In genomic region chr19:7111309-7111708, GRCm38 (mm10) we compare ENCODE assay signal across 29 mouse cellular contexts. TPM values are rescaled to one million over a fixed set of nuclear protein-coding genes. Genes with fewer than 3 reads are reported as not detected.
DNase-seq lines count a peak whose midpoint lies in the region; ATAC-seq and TF ChIP-seq lines count a peak whose summit lies in the region.
"Had no signal": no experiment of that assay in that cellular context is flagged by ENCODE, and none has a peak within 500 bp of the region (broad histone marks: within the 10 kb centered on the region; RNA-seq: fewer than 3 reads in every experiment).

No protein-coding gene starts in this region.

- no peak overlapping the region for H3K9ac ChIP-seq in kidney, embryonic 16.5 days (replicated peaks; ENCODE audit: low read length)
- no peak overlapping the region for H3K9ac ChIP-seq in stomach, embryonic 15.5 days
- H3K9ac ChIP-seq: forebrain, embryonic 13.5 days; intestine, embryonic 15.5 days; liver, embryonic 12.5 days; liver, postnatal 0 days; midbrain, embryonic 15.5 days had no signal

- no peak for DNase-seq in gastrocnemius, adult 2 months
- DNase-seq in gastrocnemius, postnatal 14 days, result no peak
- no peak for DNase-seq in kidney, postnatal 25 days
- DNase-seq in embryonic facial prominence, embryonic 10.5 days (ENCODE audit: low spot score), result no peak
- DNase-seq in adrenal gland, postnatal 10 days, result no peak
- DNase-seq: adrenal gland, postnatal 14 days; cerebellum, adult 11 months; cerebellum, adult 9-10 months; cerebellum, postnatal 36 days; embryo, embryonic 11 days; heart, adult 11 months; heart, postnatal 14 days; kidney, adult 2 months; kidney, postnatal 10 days; liver, postnatal 0 days; right cerebral cortex, postnatal 25 days; thymus, adult 18-20 months; thymus, postnatal 25 days had no signal

- H3K4me1 ChIP-seq in kidney, embryonic 16.5 days (ENCODE audit: insufficient read depth, low read length), result peaks cover 53% of the 10 kb centered on the region
- peaks cover 70% of the 10 kb centered on the region for H3K4me1 ChIP-seq in embryonic facial prominence, embryonic 10.5 days
- peaks cover 20% of the 10 kb centered on the region for H3K4me1 ChIP-seq in stomach, embryonic 15.5 days

- H3K4me3 ChIP-seq in gastrocnemius, adult 2 months, result no peak overlapping the region
- no peak overlapping the region for H3K4me3 ChIP-seq in kidney, embryonic 16.5 days (ENCODE audit: low read length)
- H3K4me3 ChIP-seq in embryonic facial prominence, embryonic 10.5 days, result no peak overlapping the region
- no peak overlapping the region for H3K4me3 ChIP-seq in stomach, embryonic 15.5 days (replicated peaks)
- H3K4me3 ChIP-seq: erythroblast, embryonic 14.5 days; forebrain, embryonic 13.5 days; intestine, embryonic 15.5 days; liver, embryonic 12.5 days; megakaryocyte, embryonic 14.5 days; midbrain, embryonic 15.5 days had no signal

- peaks cover 19% of the 10 kb centered on the region for H3K27me3 ChIP-seq in kidney, embryonic 16.5 days (ENCODE audit: insufficient read depth, low read length)
- peaks cover 76% of the 10 kb centered on the region for H3K27me3 ChIP-seq in embryonic facial prominence, embryonic 10.5 days (replicated peaks; ENCODE audit: low read depth, poor library complexity, severe bottlenecking)
- H3K27me3 ChIP-seq in stomach, embryonic 15.5 days (replicated peaks), result no peaks in the 10 kb centered on the region
- H3K27me3 ChIP-seq: forebrain, embryonic 13.5 days; midbrain, embryonic 15.5 days; Patski had no signal

- no peak for TF ChIP-seq CTCF in gastrocnemius, adult 2 months (IDR thresholded peaks at IDR 0.05)

- no peaks in the 10 kb centered on the region for H3K36me3 ChIP-seq in kidney, embryonic 16.5 days (ENCODE audit: insufficient read depth, low read length)
- no peaks in the 10 kb centered on the region for H3K36me3 ChIP-seq in embryonic facial prominence, embryonic 10.5 days (replicated peaks)
- no peaks in the 10 kb centered on the region for H3K36me3 ChIP-seq in stomach, embryonic 15.5 days
- H3K36me3 ChIP-seq: intestine, embryonic 15.5 days; liver, embryonic 12.5 days; midbrain, embryonic 15.5 days had no signal

- WGBS in kidney, embryonic 16.5 days, result 61% methylated on average over 6 of the region's 6 CpGs
- WGBS in embryonic facial prominence, embryonic 10.5 days, result 91% methylated on average over 6 of the region's 6 CpGs
- WGBS in stomach, embryonic 15.5 days, result 88% methylated on average over 6 of the region's 6 CpGs

- intact Hi-C loops in gastrocnemius, adult 2 months (cut with DNase I), result loop anchor here (5.0 kb wide), 1 partner anchor 71 kb away; no protein-coding TSS in a partner anchor
- intact Hi-C loops in gastrocnemius, postnatal 14 days (cut with DNase I; ENCODE audit: low total_unique reads), result no loop called here

- no peak for ATAC-seq in kidney, embryonic 16.5 days (ENCODE audit: low FRiP score, low TSS enrichment)
- ATAC-seq in stomach, embryonic 15.5 days (ENCODE audit: insufficient read depth, low FRiP score, low read depth), result 0 out of 2 replicates have a peak, but pooled peaks have one; percentile 3
- ATAC-seq: forebrain, embryonic 13.5 days; hindbrain, postnatal 0 days; liver, embryonic 12.5 days; liver, postnatal 0 days; midbrain, embryonic 15.5 days; Patski had no signal

- H3K4me2 ChIP-seq in kidney, embryonic 16.5 days (replicated peaks; ENCODE audit: low read depth, low read length), result no peak overlapping the region
- H3K4me2 ChIP-seq in stomach, embryonic 15.5 days, result no peak overlapping the region
- H3K4me2 ChIP-seq: forebrain, embryonic 13.5 days; intestine, embryonic 15.5 days; liver, embryonic 12.5 days; midbrain, embryonic 15.5 days had no signal

- no peaks in the 10 kb centered on the region for H3K9me3 ChIP-seq in kidney, embryonic 16.5 days (ENCODE audit: low read length)
- H3K9me3 ChIP-seq in embryonic facial prominence, embryonic 10.5 days, result no peaks in the 10 kb centered on the region
- H3K9me3 ChIP-seq in stomach, embryonic 15.5 days, result no peaks in the 10 kb centered on the region
- H3K9me3 ChIP-seq: forebrain, embryonic 13.5 days; intestine, embryonic 15.5 days; liver, embryonic 12.5 days; megakaryocyte, embryonic 14.5 days; midbrain, embryonic 15.5 days had no signal

- H3K27ac ChIP-seq in gastrocnemius, adult 2 months, result peak overlapping the region; percentile 9
- peak overlapping the region; percentile 30; the same call in 1 of the 2 replicates for H3K27ac ChIP-seq in kidney, embryonic 16.5 days (ENCODE audit: low read length)
- peak overlapping the region; percentile 45; the same call in 1 of the 2 replicates for H3K27ac ChIP-seq in embryonic facial prominence, embryonic 10.5 days (replicated peaks)
- no peak overlapping the region; the same call in 1 of the 2 replicates for H3K27ac ChIP-seq in stomach, embryonic 15.5 days
- H3K27ac ChIP-seq: forebrain, embryonic 13.5 days; hindbrain, postnatal 0 days; intestine, embryonic 15.5 days; liver, embryonic 12.5 days; midbrain, embryonic 15.5 days had no signal

RNA-seq across cellular contexts. Expression of gene Flrt1, which starts 5.8 kb away (rescaled TPM):
- under 1 TPM; 0.53 to 0.54 TPM for total RNA-seq in gastrocnemius, adult 2 months (2021)
- under 1 TPM; 0.27 to 0.51 TPM for total RNA-seq in gastrocnemius, postnatal 14 days (2021)
- polyA plus RNA-seq in kidney, embryonic 16.5 days (2015; fragmentation: Nextera tagmentation; extraction: Ambion mirVana), result 5.4 and 6.8 TPM in 2 replicates
- polyA plus RNA-seq in embryonic facial prominence, embryonic 10.5 days (2016; fragmentation: Nextera tagmentation; extraction: Ambion mirVana), result 2.5 and 2.9 TPM in 2 replicates
- 3.5 and 4.2 TPM in 2 replicates for polyA plus RNA-seq in stomach, embryonic 15.5 days (2015; fragmentation: Nextera tagmentation; extraction: Ambion mirVana)
- 1 to 10 TPM; 1.1 to 2.0 TPM for total RNA-seq in adrenal gland, postnatal 10 days (2021)
- total RNA-seq: MEL had no signal
- polyA plus RNA-seq: erythroblast, embryonic 14.5 days had no signal

RNA-seq across cellular contexts. Expression of gene Macrod1, which starts 54.7 kb away (rescaled TPM):
- 100 to 1,000 TPM; 261 to 294 TPM for total RNA-seq in gastrocnemius, adult 2 months (2021)
- total RNA-seq in gastrocnemius, postnatal 14 days (2021), result 100 to 1,000 TPM; 187 to 192 TPM
- polyA plus RNA-seq in kidney, embryonic 16.5 days (2015; fragmentation: Nextera tagmentation; extraction: Ambion mirVana), result 15.6 and 16.4 TPM in 2 replicates
- polyA plus RNA-seq in embryonic facial prominence, embryonic 10.5 days (2016; fragmentation: Nextera tagmentation; extraction: Ambion mirVana), result 5.0 and 5.4 TPM in 2 replicates
- 11.7 and 13.3 TPM in 2 replicates for polyA plus RNA-seq in stomach, embryonic 15.5 days (2015; fragmentation: Nextera tagmentation; extraction: Ambion mirVana)
- 100 to 1,000 TPM; 134 to 155 TPM for total RNA-seq in adrenal gland, postnatal 10 days (2021)
